Mouse (Mus musculus): Measurements from ENCODE around the gene Slc16a1. TPM values are rescaled to one million over a fixed set of nuclear protein-coding genes. Genes with fewer than 3 reads are reported as not detected.
"Not testable (repeated sequence)": the region's sequence is repeated elsewhere in the genome, so short reads cannot be mapped to it uniquely, and the experiment has no call there.

Gene Slc16a1
- polyA plus RNA-seq, 1 experiment from 2014 or later: 32.1 TPM

DNA sequence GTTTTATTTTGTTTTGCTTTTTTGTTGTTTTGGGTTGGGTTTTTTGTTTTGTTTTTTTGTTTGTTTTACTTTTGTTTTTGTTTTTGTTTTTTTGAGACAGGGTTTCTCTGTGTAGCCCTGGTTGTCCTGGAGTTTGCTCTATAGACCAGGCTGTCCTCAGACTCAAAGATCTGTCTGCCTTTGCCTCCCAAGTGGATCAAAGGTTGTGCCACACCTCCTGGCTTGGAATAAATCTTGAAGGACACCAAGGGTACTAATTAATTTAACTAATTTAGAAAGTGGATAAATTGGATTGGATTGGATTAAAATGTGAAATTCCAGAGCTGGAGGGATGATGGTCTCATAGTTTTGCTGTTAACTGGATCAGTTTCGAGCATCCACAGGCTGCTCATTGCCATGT, 63.3 kb downstream of the Slc16a1 start:
- no peaks in the 10 kb centered on the region for H3K4me1 ChIP-seq
- no peak overlapping the region for H3K4me2 ChIP-seq
- no peak overlapping the region for H3K4me3 ChIP-seq (replicated peaks)
- no peaks in the 10 kb centered on the region for H3K9me3 ChIP-seq
- peaks cover 19% of the 10 kb centered on the region for H3K27me3 ChIP-seq
- H3K36me3 ChIP-seq (replicated peaks): no peaks in the 10 kb centered on the region
- H3K9ac ChIP-seq: no peak overlapping the region
- H3K27ac ChIP-seq: no peak overlapping the region
- WGBS: 92% methylated on average over 1 of the region's 1 CpGs
- no peak for ATAC-seq (ENCODE audit: low FRiP score)

DNA sequence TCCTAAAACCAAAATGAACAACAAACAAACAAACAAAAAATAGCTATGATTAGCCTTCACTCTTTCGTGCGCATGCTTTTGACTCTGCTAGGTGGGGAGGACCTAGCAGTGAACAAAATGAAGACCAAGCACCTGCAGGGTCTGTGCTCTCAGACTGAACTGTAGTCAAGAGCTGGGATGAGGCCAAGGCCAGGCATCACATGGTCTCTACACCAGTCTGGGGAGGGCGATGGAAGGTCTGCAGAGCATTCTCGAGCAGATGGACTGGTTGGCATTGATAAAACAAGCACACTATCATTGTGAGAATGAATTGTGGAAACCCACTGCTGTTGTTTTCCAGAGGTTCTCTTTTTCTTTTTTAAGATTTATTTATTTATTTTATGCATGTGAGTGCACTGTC, 65.5 kb downstream of the Slc16a1 start:
- Histone ChIP-seq H3K4me1 (no peaks in the 10 kb centered on the region), H3K36me3 (replicated peaks) (no peaks in the 10 kb centered on the region), H3K27me3 (peaks cover 13% of the 10 kb centered on the region), H3K4me3 (replicated peaks) (no peak overlapping the region), H3K27ac (no peak overlapping the region), H3K9ac (no peak overlapping the region), H3K9me3 (no peaks in the 10 kb centered on the region), H3K4me2 (no peak overlapping the region)
- 94% methylated on average over 4 of the region's 4 CpGs for WGBS
- ATAC-seq (ENCODE audit: low FRiP score): no peak

GRCm38 (mm10) chr3:104706446-104706845, 68.0 kb downstream of the Slc16a1 start:
- H3K9me3 ChIP-seq: no peaks in the 10 kb centered on the region
- 81% methylated on average over 2 of the region's 2 CpGs for WGBS
- no peaks in the 10 kb centered on the region for H3K27me3 ChIP-seq
- no peak overlapping the region for H3K27ac ChIP-seq
- no peak overlapping the region for H3K4me3 ChIP-seq (replicated peaks)
- no peaks in the 10 kb centered on the region for H3K36me3 ChIP-seq (replicated peaks)
- no peak for ATAC-seq (ENCODE audit: low FRiP score)
- H3K9ac ChIP-seq: no peak overlapping the region
- no peak overlapping the region for H3K4me2 ChIP-seq
- H3K4me1 ChIP-seq: no peaks in the 10 kb centered on the region

- not testable (repeated sequence) for H3K9ac ChIP-seq; ATAC-seq (ENCODE audit: low FRiP score); H3K36me3 ChIP-seq (replicated peaks); H3K9me3 ChIP-seq; H3K4me1 ChIP-seq; H3K4me3 ChIP-seq (replicated peaks); H3K4me2 ChIP-seq; H3K27ac ChIP-seq; H3K27me3 ChIP-seq
- WGBS: 70% methylated on average over 6 of the region's 6 CpGs
Observed at GRCm38 (mm10) chr3:104706951-104707771, 68.7 kb downstream of the Slc16a1 start.

- WGBS: 91% methylated on average over 1 of the region's 1 CpGs
- H3K4me3 ChIP-seq (replicated peaks); H3K4me2 ChIP-seq; H3K27ac ChIP-seq; H3K27me3 ChIP-seq; H3K9me3 ChIP-seq; ATAC-seq (ENCODE audit: low FRiP score); H3K9ac ChIP-seq; H3K4me1 ChIP-seq; H3K36me3 ChIP-seq (replicated peaks): not testable (repeated sequence)
Observed at GRCm38 (mm10) chr3:104707772-104708144, 69.3 kb downstream of the Slc16a1 start.

Other genes with a start within 250 kb of the Slc16a1 start
- gene Lrig2, start 126.8 kb upstream of the Slc16a1 start, polyA plus RNA-seq (2016; fragmentation: Nextera tagmentation; extraction: Ambion mirVana): 27.2 and 31.1 TPM in 2 replicates
- gene Ppm1j, start 142.4 kb downstream of the Slc16a1 start, polyA plus RNA-seq (2016; fragmentation: Nextera tagmentation; extraction: Ambion mirVana): 1.0 and 1.5 TPM in 2 replicates
- gene Fam19a3, start 143.2 kb downstream of the Slc16a1 start, polyA plus RNA-seq (2016; fragmentation: Nextera tagmentation; extraction: Ambion mirVana): 0.23 TPM in 1 of 2 replicates, not detected in the other
- 69.5 and 73.1 TPM in 2 replicates for gene Rhoc, start 149.7 kb downstream of the Slc16a1 start, polyA plus RNA-seq (2016; fragmentation: Nextera tagmentation; extraction: Ambion mirVana)
- 15.7 and 20.6 TPM in 2 replicates for gene Mov10, start 179.9 kb downstream of the Slc16a1 start, polyA plus RNA-seq (2016; fragmentation: Nextera tagmentation; extraction: Ambion mirVana)
- gene St7l, start 225.3 kb downstream of the Slc16a1 start, polyA plus RNA-seq (2016; fragmentation: Nextera tagmentation; extraction: Ambion mirVana): 36.7 and 40.1 TPM in 2 replicates
- 208 and 212 TPM in 2 replicates for gene Capza1, start 225.8 kb downstream of the Slc16a1 start, polyA plus RNA-seq (2016; fragmentation: Nextera tagmentation; extraction: Ambion mirVana)